Mouse (Mus musculus) megakaryocyte progenitor cell, adult 5-6 weeks (primary cell): ENCODE measurements around the gene Xylt1. TPM values are rescaled to one million over a fixed set of nuclear protein-coding genes. Genes with fewer than 3 reads are reported as not detected.
A peak's percentile ranks its signal among the peaks of the same experiment; 100 is the strongest.

Experiments used
- ATAC-seq: replicated peaks from 2 replicates; pipeline ENCODE4 v1.8.0; 2016; ENCODE audit warnings: mild to moderate bottlenecking, moderate TSS enrichment, inconsistent platforms; ENCODE audit not compliant: poor library complexity
- total RNA-seq, 2 experiments: library from RNA; stranded (forward) in 1 of 2; stranded (reverse) in 1 of 2; fragments of 157-497, 149-512 nt in 1 of 2; fragments of 200-1000 nt in 1 of 2; gene quantifications; 2 replicates each; pipeline versions ENCODE4 v1.2.3 to v1.2.4; 2015 to 2017

The Xylt1 gene
- total RNA-seq, 2 experiments from 2014 or later = 12.0 to 24.9 TPM

- ATAC-seq = peak; percentile 83
Measured at GRCm38 (mm10) chr7:117393976-117394375, 13.2 kb downstream of the Xylt1 start.

- ATAC-seq = no peak
Measured at GRCm38 (mm10) chr7:117394380-117394779, 13.6 kb downstream of the Xylt1 start.

GRCm38 (mm10) chr7:117395511-117395910 lies 14.7 kb downstream of the Xylt1 start:
- no peak for ATAC-seq

GRCm38 (mm10) chr7:117397877-117398276 lies 17.1 kb downstream of the Xylt1 start:
- ATAC-seq = no peak

GRCm38 (mm10) chr7:117399971-117400370 lies 19.2 kb downstream of the Xylt1 start:
- ATAC-seq = 0 out of 2 replicates have a peak, but pooled peaks have one; percentile 10

DNA sequence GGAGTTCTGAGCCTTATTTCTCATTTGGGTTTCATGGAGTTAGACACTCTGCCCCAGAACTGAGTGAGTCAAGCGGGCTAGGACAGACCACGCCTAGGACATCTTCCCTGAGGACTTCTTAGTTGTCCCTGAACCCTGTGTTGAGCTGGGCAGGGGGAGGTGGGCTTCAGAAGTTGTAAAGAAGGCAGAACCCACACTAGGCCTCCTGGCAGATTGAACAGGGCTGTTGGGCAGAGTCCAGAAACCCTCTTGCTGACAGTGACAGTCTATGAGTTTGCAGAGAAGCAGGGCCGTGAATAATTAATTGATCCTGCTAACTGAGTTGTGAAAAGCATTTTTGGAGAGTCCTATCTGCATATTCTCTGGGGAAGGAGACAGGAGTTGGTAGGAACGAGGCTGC lies 20.8 kb downstream of the Xylt1 start:
- ATAC-seq = no peak

DNA sequence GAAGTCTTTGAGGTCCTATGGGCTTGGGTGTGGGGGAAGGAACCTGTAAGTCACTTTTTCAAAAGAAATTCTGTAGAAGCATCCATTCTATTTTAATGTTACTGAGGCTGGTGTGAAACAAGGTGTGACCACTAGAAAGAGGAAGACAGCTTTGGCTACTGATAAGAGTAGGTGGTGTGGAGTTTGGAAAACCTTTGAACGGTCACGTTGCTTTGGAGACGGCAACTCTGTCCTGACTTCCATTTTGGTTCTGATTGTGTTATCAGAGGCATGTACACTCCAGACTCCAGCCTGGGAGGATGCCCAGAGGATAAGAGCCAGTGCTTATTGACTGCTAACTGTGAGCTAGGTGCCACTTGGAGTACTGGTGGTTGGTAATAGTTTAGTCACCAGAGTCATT lies 25.6 kb downstream of the Xylt1 start:
- ATAC-seq = peak; percentile 76

- ATAC-seq = peak; percentile 37
Measured at GRCm38 (mm10) chr7:117409268-117409988, 28.6 kb downstream of the Xylt1 start.

GRCm38 (mm10) chr7:117411874-117412273 lies 31.1 kb downstream of the Xylt1 start:
- ATAC-seq = peak; percentile 37

- ATAC-seq = no peak
Measured at GRCm38 (mm10) chr7:117412405-117412804, 31.6 kb downstream of the Xylt1 start.

DNA sequence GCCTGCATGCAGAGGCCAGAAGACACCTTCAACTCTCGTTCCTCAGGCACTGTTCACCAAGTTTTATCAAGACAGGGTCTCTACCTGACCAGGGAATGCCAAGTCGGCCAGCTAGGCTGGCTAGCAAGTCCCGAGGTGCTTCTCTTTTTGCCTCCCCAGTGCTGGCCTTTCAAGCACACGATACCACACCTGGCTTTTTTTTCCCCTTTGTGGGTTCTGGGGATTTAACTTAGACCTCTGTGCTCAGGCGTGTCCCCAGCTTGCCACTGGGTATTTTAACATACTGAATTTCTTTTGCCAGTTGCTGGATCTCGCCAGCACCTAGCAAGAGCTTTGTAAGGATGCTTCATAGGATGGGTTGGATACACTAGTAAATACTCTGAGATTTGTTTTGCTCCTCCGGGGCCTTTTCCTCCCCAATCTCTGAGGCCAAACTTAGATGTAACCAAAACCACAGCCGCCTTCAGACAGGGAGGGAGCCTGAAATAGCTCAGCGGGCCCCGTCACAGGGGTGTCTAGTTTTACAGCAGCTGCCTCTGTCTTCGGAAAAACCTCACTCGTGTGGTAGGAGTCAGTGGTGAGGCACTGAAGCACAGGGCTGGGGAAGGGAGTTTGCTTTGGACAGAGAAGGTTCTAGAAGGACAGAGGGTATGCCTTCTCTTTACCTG lies 33.7 kb downstream of the Xylt1 start:
- peak; percentile 38 for ATAC-seq

- ATAC-seq = no peak; the same call in 1 of the 2 replicates
Measured at GRCm38 (mm10) chr7:117415009-117415363, 34.2 kb downstream of the Xylt1 start.

DNA sequence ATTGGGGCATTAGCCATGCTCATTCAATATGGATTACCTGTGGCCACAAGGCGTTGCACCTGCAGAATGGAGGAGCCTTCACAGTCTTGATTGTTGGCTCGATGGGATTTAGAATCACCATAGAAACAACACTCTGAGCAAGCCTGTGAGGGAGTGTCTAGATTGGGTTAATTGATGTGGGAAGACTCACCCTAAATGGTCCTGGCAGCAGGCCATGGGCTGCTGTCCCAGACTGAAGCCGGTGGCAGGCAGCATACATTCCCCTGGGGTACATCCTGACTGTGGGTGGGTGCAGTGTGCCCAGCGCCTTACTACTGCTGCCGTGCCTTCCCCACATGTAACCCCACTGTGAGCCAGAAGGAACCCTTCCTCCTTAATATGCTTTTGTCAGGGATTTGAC lies 38.3 kb downstream of the Xylt1 start:
- ATAC-seq = peak; percentile 44

GRCm38 (mm10) chr7:117419846-117420245 lies 39.1 kb downstream of the Xylt1 start:
- ATAC-seq = no peak

DNA sequence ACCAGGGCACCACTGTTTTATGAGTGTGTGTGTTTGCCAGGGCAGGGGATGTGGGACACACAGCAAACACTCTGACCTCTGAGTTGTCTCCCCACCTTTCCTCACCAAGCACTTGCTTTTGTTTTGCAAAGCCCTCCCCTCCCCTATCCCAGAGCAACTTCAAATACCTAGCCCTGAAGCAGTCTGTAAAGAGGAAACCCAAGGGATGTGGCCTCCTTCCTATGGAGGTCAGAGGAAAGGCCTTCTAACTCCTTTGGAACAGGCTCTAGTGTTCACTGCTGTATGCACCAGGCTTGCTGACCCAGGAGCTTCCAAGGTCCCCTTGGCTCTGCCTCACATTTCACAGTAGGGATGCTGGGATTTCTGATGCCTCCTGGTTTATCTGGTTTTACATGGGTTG lies 39.5 kb downstream of the Xylt1 start:
- ATAC-seq = no peak

DNA sequence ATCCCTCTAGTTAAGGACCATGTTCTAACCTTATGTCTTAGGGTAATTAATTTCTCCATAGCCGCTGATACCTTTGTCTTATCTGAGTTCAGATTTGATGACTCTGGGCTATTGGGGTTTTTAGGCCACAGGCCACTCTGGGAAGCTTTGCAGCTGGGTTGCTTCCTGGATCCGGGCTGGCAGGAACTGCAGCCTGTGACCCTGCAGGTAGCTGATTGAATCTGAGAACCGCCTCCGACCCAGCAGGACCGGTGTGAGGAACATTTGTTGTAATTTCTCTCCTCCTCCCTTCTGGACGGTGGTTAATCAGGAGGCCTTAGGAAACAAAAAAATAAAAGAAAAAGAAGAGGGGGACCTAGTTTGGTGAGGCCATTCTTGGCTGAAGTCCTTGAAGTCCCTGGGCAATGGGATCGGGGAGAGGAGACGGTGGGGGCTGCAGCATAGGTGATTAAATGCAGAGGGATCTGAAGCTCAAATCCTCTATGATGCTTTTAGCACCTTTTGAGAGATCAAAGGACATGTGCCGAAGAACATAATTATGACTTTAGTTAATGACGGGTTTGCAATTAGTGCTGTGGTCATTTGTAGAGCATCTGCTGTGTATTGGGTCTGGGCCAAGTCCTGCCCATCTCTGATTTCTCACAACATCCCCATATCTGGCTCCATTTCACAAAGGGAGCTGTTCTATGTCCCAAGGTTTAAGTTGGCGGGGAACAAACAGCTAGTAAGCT lies 40.2 kb downstream of the Xylt1 start:
- no peak for ATAC-seq

- ATAC-seq = no peak
Measured at GRCm38 (mm10) chr7:117424841-117425240, 44.1 kb downstream of the Xylt1 start.

GRCm38 (mm10) chr7:117426366-117426765 lies 45.6 kb downstream of the Xylt1 start:
- ATAC-seq = no peak

GRCm38 (mm10) chr7:117428690-117429224 lies 48.0 kb downstream of the Xylt1 start:
- peak; percentile 78 for ATAC-seq

DNA sequence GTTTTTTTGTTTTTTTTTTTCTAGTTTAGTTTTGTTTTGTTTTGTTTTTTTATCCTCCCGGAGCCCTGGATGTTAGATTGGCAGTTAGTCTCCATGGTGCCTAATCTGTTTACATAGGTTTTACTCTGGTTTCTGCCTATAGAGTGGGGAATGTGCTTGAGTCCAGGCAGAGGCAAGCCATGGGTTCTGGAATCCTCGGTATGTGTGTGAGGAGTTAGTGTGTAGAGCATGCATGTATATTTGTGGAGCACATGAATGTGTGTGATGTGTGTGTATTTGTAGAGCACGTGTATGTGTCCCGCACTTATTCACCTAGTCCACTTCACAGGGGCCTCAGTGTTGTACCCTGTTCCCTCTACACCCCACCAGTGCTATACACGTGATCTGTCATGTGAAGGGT lies 48.7 kb downstream of the Xylt1 start:
- ATAC-seq = no peak

DNA sequence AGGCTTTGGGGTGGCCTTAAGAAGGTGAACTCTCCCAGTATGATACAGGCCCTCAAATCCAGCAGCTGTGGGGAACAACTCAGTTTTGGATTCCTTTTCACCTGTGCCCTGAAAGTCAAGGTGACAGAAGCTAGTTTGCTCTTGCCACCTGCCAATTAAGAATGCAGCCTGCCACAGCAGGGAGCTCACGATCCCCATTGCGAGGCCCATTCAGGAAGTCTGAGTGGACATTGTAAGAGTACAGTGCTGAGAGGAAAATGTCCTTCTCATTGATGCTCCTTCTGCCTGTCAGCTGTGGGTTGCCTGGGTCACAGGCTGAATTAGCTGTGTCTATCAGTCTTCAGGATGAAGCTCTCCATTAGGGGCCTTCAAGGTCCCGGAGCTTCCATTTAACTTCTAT lies 49.1 kb downstream of the Xylt1 start:
- no peak for ATAC-seq
